27 mouse cellular contexts compared by ENCODE assay signal in the genomic region with DNA sequence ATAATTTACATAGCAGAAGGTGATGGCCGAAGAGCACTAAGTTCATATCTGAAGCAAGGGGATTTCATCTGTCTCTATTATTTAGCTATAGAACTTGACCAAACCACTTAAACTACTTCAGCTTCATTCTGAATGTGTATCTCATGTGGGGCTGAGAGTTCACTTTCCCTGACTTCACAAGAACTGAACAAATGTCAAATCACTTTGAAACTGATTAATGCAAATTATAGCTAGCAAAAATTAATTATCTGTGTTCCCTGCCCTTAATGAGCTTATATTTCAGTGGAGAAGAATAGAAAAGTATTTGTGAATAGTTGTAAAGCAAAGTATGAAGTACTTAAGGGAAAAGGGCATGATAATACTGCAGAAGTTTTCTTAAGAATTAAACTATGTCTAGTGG.
"Had no signal": no experiment of that assay in that cellular context is flagged by ENCODE, and none has a peak within 500 bp of the region (broad histone marks: within the 10 kb centered on the region; RNA-seq: fewer than 3 reads in every experiment).

No protein-coding gene starts in this region.

- H3K27me3 ChIP-seq: embryonic facial prominence, embryonic 12.5 days; embryonic facial prominence, embryonic 13.5 days; embryonic facial prominence, embryonic 15.5 days; forebrain, embryonic 12.5 days; forebrain, embryonic 13.5 days; forebrain, embryonic 15.5 days had no signal

- H3K9ac ChIP-seq: embryonic facial prominence, embryonic 12.5 days; embryonic facial prominence, embryonic 13.5 days; embryonic facial prominence, embryonic 15.5 days; forebrain, embryonic 12.5 days; forebrain, embryonic 13.5 days; forebrain, embryonic 15.5 days; forebrain, postnatal 0 days had no signal

- H3K4me2 ChIP-seq: embryonic facial prominence, embryonic 12.5 days; embryonic facial prominence, embryonic 13.5 days; embryonic facial prominence, embryonic 15.5 days; forebrain, embryonic 12.5 days; forebrain, embryonic 13.5 days; forebrain, embryonic 15.5 days had no signal

- H3K4me1 ChIP-seq: embryonic facial prominence, embryonic 10.5 days; embryonic facial prominence, embryonic 12.5 days; embryonic facial prominence, embryonic 13.5 days; embryonic facial prominence, embryonic 15.5 days; forebrain, embryonic 10.5 days; forebrain, embryonic 12.5 days; forebrain, embryonic 13.5 days; forebrain, embryonic 15.5 days had no signal

- ATAC-seq: forebrain, embryonic 13.5 days; forebrain, embryonic 14.5 days; forebrain, embryonic 15.5 days; forebrain, embryonic 16.5 days; forebrain, postnatal 0 days had no signal

- H3K9me3 ChIP-seq: embryonic facial prominence, embryonic 10.5 days; embryonic facial prominence, embryonic 12.5 days; embryonic facial prominence, embryonic 13.5 days; embryonic facial prominence, embryonic 15.5 days; forebrain, embryonic 10.5 days; forebrain, embryonic 12.5 days; forebrain, embryonic 13.5 days; forebrain, embryonic 15.5 days had no signal

- H3K27ac ChIP-seq: embryonic facial prominence, embryonic 10.5 days; embryonic facial prominence, embryonic 12.5 days; embryonic facial prominence, embryonic 13.5 days; embryonic facial prominence, embryonic 15.5 days; forebrain, embryonic 10.5 days; forebrain, embryonic 12.5 days; forebrain, embryonic 13.5 days; forebrain, embryonic 15.5 days; gastrocnemius, adult 2 months; heart, adult 2 months had no signal

- H3K36me3 ChIP-seq: embryonic facial prominence, embryonic 10.5 days; embryonic facial prominence, embryonic 12.5 days; embryonic facial prominence, embryonic 13.5 days; embryonic facial prominence, embryonic 15.5 days; forebrain, embryonic 10.5 days; forebrain, embryonic 12.5 days; forebrain, embryonic 15.5 days had no signal

- H3K4me3 ChIP-seq: embryonic facial prominence, embryonic 10.5 days; embryonic facial prominence, embryonic 12.5 days; embryonic facial prominence, embryonic 13.5 days; embryonic facial prominence, embryonic 15.5 days; erythroblast, embryonic 14.5 days; forebrain, embryonic 10.5 days; forebrain, embryonic 12.5 days; forebrain, embryonic 13.5 days; forebrain, embryonic 15.5 days; gastrocnemius, adult 2 months; heart, adult 2 months had no signal

- DNase-seq: cerebellum, adult 8-10 months; cerebellum, adult 9-10 months; cerebellum, adult 9-11 months; cerebellum, postnatal 10 days; cerebellum, postnatal 14 days; cerebellum, postnatal 25 days; cerebellum, postnatal 36 days; embryo, embryonic 11 days; forebrain, postnatal 0 days; gastrocnemius, adult 2 months; gastrocnemius, postnatal 14 days; gastrocnemius, postnatal 25 days; gastrocnemius, postnatal 36 days; heart, adult 11 months; heart, adult 18-20 months; heart, adult 2 months had no signal
